ENCODE assay signal across 8 mouse cellular contexts in the genomic region with DNA sequence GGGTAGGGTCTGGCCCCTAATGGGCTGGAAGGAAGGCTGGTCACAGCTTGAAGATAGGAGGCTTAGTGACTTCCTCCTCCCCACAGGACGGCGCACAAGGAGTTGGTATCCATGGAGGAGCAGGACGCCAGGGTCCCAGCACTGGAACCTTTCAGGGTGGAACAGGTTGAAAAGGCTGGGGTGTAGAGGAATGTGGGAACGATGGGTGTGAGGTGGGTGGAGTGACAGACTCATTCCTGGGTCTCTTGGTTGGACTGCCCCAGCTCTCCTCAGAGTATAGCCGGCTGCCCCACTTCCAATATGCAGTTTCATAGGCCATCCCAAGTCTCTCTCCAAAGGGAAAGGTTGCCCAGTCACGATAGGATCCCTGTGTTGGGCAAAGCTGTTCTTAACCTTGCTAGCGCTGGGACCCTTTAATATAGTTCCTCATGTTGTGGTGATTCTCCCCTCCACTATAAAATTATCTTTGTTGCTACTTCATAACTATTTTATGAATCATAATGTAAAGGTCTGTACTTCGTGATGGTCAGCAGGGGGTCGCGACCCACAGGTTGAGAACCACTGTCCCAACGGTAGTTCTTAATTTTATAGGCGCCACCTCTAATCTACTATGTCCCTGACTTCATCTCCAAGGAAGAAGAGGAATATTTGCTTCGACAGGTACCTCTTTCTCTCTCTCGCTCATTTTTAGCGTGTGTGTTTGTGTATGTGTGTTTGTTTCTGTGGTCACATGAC. TPM values are rescaled to one million over a fixed set of nuclear protein-coding genes. Genes with fewer than 3 reads are reported as not detected.
DNase-seq lines count a peak whose midpoint lies in the region; ATAC-seq and TF ChIP-seq lines count a peak whose summit lies in the region.

No protein-coding gene starts in this region.

- DNase-seq in cerebellum, adult 9-10 months: peak; percentile 54
- DNase-seq in cerebellum, adult 9-11 months: no peak
- no peak for DNase-seq in testis, postnatal 14 days (ENCODE audit: low spot score)
- DNase-seq in yolk sac, embryonic 10.5 days (ENCODE audit: low spot score): no peak
- DNase-seq in thymus, postnatal 10 days (ENCODE audit: low spot score in 2 of 2): no peak

- peak overlapping the region; percentile 67; the same call in 1 of the 2 replicates for H3K9ac ChIP-seq in liver, embryonic 12.5 days

- H3K4me1 ChIP-seq in testis, adult 2 months (ENCODE audit: control insufficient read depth, insufficient read depth, low read length): peaks cover 22% of the 10 kb centered on the region
- H3K4me1 ChIP-seq in liver, embryonic 12.5 days: peaks cover 24% of the 10 kb centered on the region

- H3K9me3 ChIP-seq in liver, embryonic 12.5 days (replicated peaks): no peaks in the 10 kb centered on the region

- peak overlapping the region; percentile 81 for H3K4me3 ChIP-seq in testis, adult 2 months (ENCODE audit: control insufficient read depth, low read depth, low read length)
- H3K4me3 ChIP-seq in liver, embryonic 12.5 days: peak overlapping the region; percentile 67

- H3K4me2 ChIP-seq in liver, embryonic 12.5 days: peak overlapping the region; percentile 88

- H3K27ac ChIP-seq in testis, adult 2 months (ENCODE audit: control insufficient read depth, insufficient read depth, low read depth, low read length): no peak overlapping the region
- H3K27ac ChIP-seq in liver, embryonic 12.5 days: no peak overlapping the region

- ATAC-seq in liver, embryonic 12.5 days: no peak
- no peak for ATAC-seq in megakaryocyte progenitor cell, adult 5-6 weeks (replicated peaks; ENCODE audit: poor library complexity)

- no peaks in the 10 kb centered on the region for H3K27me3 ChIP-seq in testis, adult 2 months (ENCODE audit: control insufficient read depth, insufficient read depth, low read length)
- H3K27me3 ChIP-seq in liver, embryonic 12.5 days (replicated peaks): no peaks in the 10 kb centered on the region

- 45% methylated on average over 15 of the region's 15 CpGs for WGBS in liver, embryonic 12.5 days (ENCODE audit: insufficient replicate concordance)

- H3K36me3 ChIP-seq in testis, adult 2 months (ENCODE audit: control insufficient read depth, insufficient read depth, low read length): no peaks in the 10 kb centered on the region
- peaks cover 12% of the 10 kb centered on the region; the same call in 1 of the 2 replicates for H3K36me3 ChIP-seq in liver, embryonic 12.5 days

- no peak for TF ChIP-seq CTCF in testis, adult 2 months (IDR thresholded peaks at IDR 0.05; ENCODE audit: control insufficient read depth, insufficient read depth, insufficient replicate concordance, low read depth, low read length)

- no peak for TF ChIP-seq POLR2A in testis, adult 2 months (IDR thresholded peaks at IDR 0.05; ENCODE audit: control insufficient read depth, low read depth, low read length)

RNA-seq across cellular contexts. Expression of gene Alkbh6, which starts 1.0 kb away (rescaled TPM):
- 36.5 and 38.0 TPM in 2 replicates for polyA plus RNA-seq in testis, adult 2 months (2012; rRNA removed)
- 24.2 and 24.5 TPM in 2 replicates for polyA plus RNA-seq in liver, embryonic 12.5 days (2016; fragmentation: Nextera tagmentation; extraction: Ambion mirVana)
- 17.8 and 21.9 TPM in 2 replicates for total RNA-seq in megakaryocyte progenitor cell, adult 5-6 weeks (2015)
- total RNA-seq in megakaryocyte progenitor cell, adult 5-6 weeks (2017): 34.2 and 41.8 TPM in 2 replicates

RNA-seq across cellular contexts. Expression of gene Syne4, which starts 5.0 kb away (rescaled TPM):
- 7.4 and 9.6 TPM in 2 replicates for polyA plus RNA-seq in testis, adult 2 months (2012; rRNA removed)
- 11.7 and 12.1 TPM in 2 replicates for polyA plus RNA-seq in liver, embryonic 12.5 days (2016; fragmentation: Nextera tagmentation; extraction: Ambion mirVana)
- total RNA-seq in megakaryocyte progenitor cell, adult 5-6 weeks (2015): 0.24 and 0.25 TPM in 2 replicates
- total RNA-seq in megakaryocyte progenitor cell, adult 5-6 weeks (2017): 2.0 TPM in 1 of 2 replicates, not detected in the other

RNA-seq across cellular contexts. Expression of gene E130208F15Rik, which starts 12.0 kb away (rescaled TPM):
- polyA plus RNA-seq in testis, adult 2 months (2012; rRNA removed): 0.18 and 0.28 TPM in 2 replicates
- polyA plus RNA-seq in liver, embryonic 12.5 days (2016; fragmentation: Nextera tagmentation; extraction: Ambion mirVana): 2.3 and 2.9 TPM in 2 replicates
- total RNA-seq in megakaryocyte progenitor cell, adult 5-6 weeks (2015): 0.47 TPM in 1 of 2 replicates, not detected in the other
- 1.6 and 2.0 TPM in 2 replicates for total RNA-seq in megakaryocyte progenitor cell, adult 5-6 weeks (2017)

RNA-seq across cellular contexts. Expression of gene Sdhaf1, which starts 14.1 kb away (rescaled TPM):
- 6.1 and 6.5 TPM in 2 replicates for polyA plus RNA-seq in testis, adult 2 months (2012; rRNA removed)
- polyA plus RNA-seq in liver, embryonic 12.5 days (2016; fragmentation: Nextera tagmentation; extraction: Ambion mirVana): 8.1 and 8.2 TPM in 2 replicates
- total RNA-seq in megakaryocyte progenitor cell, adult 5-6 weeks (2015): 7.6 and 9.0 TPM in 2 replicates
- total RNA-seq in megakaryocyte progenitor cell, adult 5-6 weeks (2017): 10.5 and 11.7 TPM in 2 replicates

RNA-seq across cellular contexts. Expression of gene Clip3, which starts 18.0 kb away (rescaled TPM):
- 4.8 and 6.6 TPM in 2 replicates for polyA plus RNA-seq in testis, adult 2 months (2012; rRNA removed)
- 3.2 and 4.8 TPM in 2 replicates for polyA plus RNA-seq in liver, embryonic 12.5 days (2016; fragmentation: Nextera tagmentation; extraction: Ambion mirVana)
- total RNA-seq in megakaryocyte progenitor cell, adult 5-6 weeks (2015): not detected in 2 replicates
- not detected in 2 replicates for total RNA-seq in megakaryocyte progenitor cell, adult 5-6 weeks (2017)
